ENCODE assay signal across 19 mouse cellular contexts in genomic region chr4:66901498-66901897, GRCm38 (mm10).
"Had no signal": no experiment of that assay in that cellular context is flagged by ENCODE, and none has a peak within 500 bp of the region (broad histone marks: within the 10 kb centered on the region; RNA-seq: fewer than 3 reads in every experiment).

No protein-coding gene starts in this region.

- H3K4me3 ChIP-seq: limb, embryonic 12.5 days; limb, embryonic 15.5 days; midbrain, embryonic 12.5 days; midbrain, embryonic 15.5 days had no signal

- H3K9ac ChIP-seq: limb, embryonic 12.5 days; limb, embryonic 15.5 days; liver, embryonic 14.5 days; liver, postnatal 0 days; lung, embryonic 14.5 days; midbrain, embryonic 12.5 days; midbrain, embryonic 15.5 days had no signal

- H3K27me3 ChIP-seq: limb, embryonic 12.5 days; limb, embryonic 15.5 days; midbrain, embryonic 12.5 days; midbrain, embryonic 15.5 days had no signal

- H3K36me3 ChIP-seq: limb, embryonic 12.5 days; limb, embryonic 15.5 days; midbrain, embryonic 12.5 days; midbrain, embryonic 15.5 days had no signal

- H3K9me3 ChIP-seq: limb, embryonic 12.5 days; limb, embryonic 15.5 days; midbrain, embryonic 12.5 days; midbrain, embryonic 15.5 days had no signal

- ATAC-seq: liver, postnatal 0 days; lung, postnatal 0 days; midbrain, embryonic 15.5 days had no signal

- H3K27ac ChIP-seq: limb, embryonic 12.5 days; limb, embryonic 15.5 days; liver, embryonic 14.5 days; macrophage; midbrain, embryonic 12.5 days; midbrain, embryonic 15.5 days; stomach, postnatal 0 days had no signal

- H3K4me2 ChIP-seq: limb, embryonic 12.5 days; limb, embryonic 15.5 days; liver, embryonic 11.5 days; lung, embryonic 14.5 days; midbrain, embryonic 12.5 days; midbrain, embryonic 15.5 days had no signal

- H3K4me1 ChIP-seq: limb, embryonic 12.5 days; limb, embryonic 15.5 days; midbrain, embryonic 12.5 days; midbrain, embryonic 15.5 days had no signal

- DNase-seq: kidney, postnatal 14 days; kidney, postnatal 4 days; left cerebral cortex, postnatal 4 days; liver, postnatal 0 days; lung, embryonic 14.5 days; right cerebral cortex, postnatal 14 days; right cerebral cortex, postnatal 4 days; thymus, adult 2 months; thymus, postnatal 14 days; thymus, postnatal 4 days had no signal
